Mouse (Mus musculus): Measurements from ENCODE around the gene Igtp.
"Not testable (repeated sequence)": the region's sequence is repeated elsewhere in the genome, so short reads cannot be mapped to it uniquely, and the experiment has no call there.

The Igtp gene

GRCm38 (mm10) chr11:58213673-58214342 is 14.5 kb downstream of the Igtp start:
- no peak for DNase-seq (ENCODE audit: low spot score in 2 of 2)

GRCm38 (mm10) chr11:58214391-58215048 is 15.2 kb downstream of the Igtp start:
- DNase-seq (ENCODE audit: low spot score in 2 of 2), result peak; percentile 84 to 90

- not testable (repeated sequence) for DNase-seq (ENCODE audit: low spot score in 2 of 2)
Observed at GRCm38 (mm10) chr11:58215049-58215430, 15.7 kb downstream of the Igtp start.

GRCm38 (mm10) chr11:58215814-58216213 is 16.5 kb downstream of the Igtp start:
- no peak for DNase-seq (ENCODE audit: low spot score in 2 of 2)

GRCm38 (mm10) chr11:58216823-58217222 is 17.5 kb downstream of the Igtp start:
- no peak for DNase-seq (ENCODE audit: low spot score in 2 of 2)

GRCm38 (mm10) chr11:58223751-58224150 is 24.4 kb downstream of the Igtp start:
- no peak for DNase-seq (ENCODE audit: low spot score in 2 of 2)

- DNase-seq (ENCODE audit: low spot score in 2 of 2), result no peak
Observed at GRCm38 (mm10) chr11:58224313-58224712, 25.0 kb downstream of the Igtp start.

- DNase-seq (ENCODE audit: low spot score in 2 of 2), result not testable (repeated sequence)
Observed at GRCm38 (mm10) chr11:58224872-58225271, 25.5 kb downstream of the Igtp start.

GRCm38 (mm10) chr11:58225655-58226054 is 26.3 kb downstream of the Igtp start:
- peak; percentile 57 to 77 for DNase-seq (ENCODE audit: low spot score in 2 of 2)

- DNase-seq (ENCODE audit: low spot score in 2 of 2), result no peak
Observed at GRCm38 (mm10) chr11:58226425-58226824, 27.1 kb downstream of the Igtp start.

GRCm38 (mm10) chr11:58228021-58228420 is 28.7 kb downstream of the Igtp start:
- DNase-seq (ENCODE audit: low spot score in 2 of 2), result not testable (repeated sequence)

- DNase-seq (ENCODE audit: low spot score in 2 of 2), result no peak
Observed at GRCm38 (mm10) chr11:58230396-58230910, 31.1 kb downstream of the Igtp start.

- DNase-seq (ENCODE audit: low spot score in 2 of 2), result no peak
Observed at GRCm38 (mm10) chr11:58231156-58231555, 31.8 kb downstream of the Igtp start.

- not testable (repeated sequence) for DNase-seq (ENCODE audit: low spot score in 2 of 2)
Observed at GRCm38 (mm10) chr11:58234551-58234950, 35.2 kb downstream of the Igtp start.

- DNase-seq (ENCODE audit: low spot score in 2 of 2), result no peak
Observed at GRCm38 (mm10) chr11:58235152-58235551, 35.8 kb downstream of the Igtp start.

GRCm38 (mm10) chr11:58238840-58239791 is 39.8 kb downstream of the Igtp start:
- DNase-seq (ENCODE audit: low spot score in 2 of 2), result peak; percentile 28 to 67

GRCm38 (mm10) chr11:58247294-58247693 is 47.9 kb downstream of the Igtp start:
- peak in 1 of 2 experiments; percentile 34 for DNase-seq (ENCODE audit: low spot score in 2 of 2)

GRCm38 (mm10) chr11:58249203-58249981 is 50.0 kb downstream of the Igtp start:
- no peak for DNase-seq (ENCODE audit: low spot score in 2 of 2)

GRCm38 (mm10) chr11:58250550-58250949 is 51.2 kb downstream of the Igtp start:
- DNase-seq (ENCODE audit: low spot score in 2 of 2), result no peak

GRCm38 (mm10) chr11:58254411-58254810 is 55.1 kb downstream of the Igtp start:
- no peak for DNase-seq (ENCODE audit: low spot score in 2 of 2)
